Mouse (Mus musculus) lung, adult 2 months (tissue): ENCODE data around the gene Rftn1.

Experiments used
- CTCF ChIP-seq: fragments of 200-500 bp; IDR thresholded peaks from 2 replicates; pipeline ENCODE4 v1.5.1; 2011; ENCODE audit warnings: mild to moderate bottlenecking, low read length, control low read depth; ENCODE audit not compliant: insufficient read depth
- POLR2A ChIP-seq: fragments of 200-500 bp; IDR thresholded peaks from 2 replicates; pipeline ENCODE4 v1.6.1; 2011; ENCODE audit warnings: low read depth, mild to moderate bottlenecking, control low read depth, low read length, borderline replicate concordance; ENCODE audit errors: extremely low read depth

DNA sequence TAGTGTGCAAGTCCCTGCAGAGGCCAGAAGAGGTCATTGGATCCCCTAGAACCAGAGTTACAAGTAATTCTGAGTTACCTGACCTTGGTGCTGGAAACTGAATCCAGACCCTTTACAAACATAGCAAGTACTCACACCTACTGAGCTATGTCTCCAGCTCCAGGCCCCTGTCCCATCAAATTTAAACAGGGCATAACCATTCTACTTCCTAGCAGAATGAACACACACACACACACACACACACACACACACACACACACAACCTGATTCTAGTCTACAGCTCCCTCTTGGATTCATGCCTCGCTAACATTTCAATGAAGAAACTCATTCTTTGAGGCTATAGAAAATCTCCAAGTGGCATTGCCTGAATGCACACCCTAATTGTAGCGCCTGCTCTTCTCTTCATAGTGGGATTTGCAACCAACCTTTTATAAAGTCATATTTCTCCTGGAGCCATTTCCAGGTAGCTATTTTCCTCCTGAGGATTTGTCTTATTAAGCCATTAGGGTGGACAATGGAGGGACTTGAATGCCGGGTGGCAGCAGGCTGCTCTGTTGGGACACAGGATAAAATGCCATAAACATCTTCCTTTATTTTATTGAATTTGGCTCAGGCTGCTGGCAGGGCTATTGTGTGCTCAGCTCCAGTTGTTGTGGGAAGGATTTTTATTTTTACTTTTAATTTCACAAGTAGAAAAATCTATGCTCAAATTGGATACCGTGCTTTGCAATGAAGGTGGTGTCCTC lies 213.6 kb downstream of the Rftn1 start:
- TF ChIP-seq CTCF: no peak
- no peak for TF ChIP-seq POLR2A
